Mouse (Mus musculus) forebrain, postnatal 0 days (tissue): ENCODE measurements at regions not wholly inside any gene's neighbourhood (a gene's known extent, or its start where the extent isn't known, plus 50 kb on each side); places are given as distances from the start of the nearest gene placed in this dataset.

Experiments used
- ATAC-seq: fragments of 200-750 bp; cut with Nextera tagmentation; 2 replicates; pipeline ENCODE4 v1.8.0; 2017; ENCODE audit warnings: mild to moderate bottlenecking, moderate library complexity
- DNase-seq: peaks from one replicate; pipeline ENCODE4 v3.0.0-alpha.2; 2015
- H3K27ac ChIP-seq: fragments of 300-500 bp; sonication (generic); 2 replicates; pipeline ENCODE4 v1.5.1; 2014; ENCODE audit warnings: low read depth, mild to moderate bottlenecking, antibody characterized with exemption, low read length, moderate library complexity, mixed read lengths
- H3K27me3 ChIP-seq: fragments of 300-500 bp; sonication (generic); 2 replicates; pipeline ENCODE4 v1.6.1; 2014; ENCODE audit warnings: mild to moderate bottlenecking, low read length, mixed read lengths; ENCODE audit not compliant: insufficient read depth
- H3K36me3 ChIP-seq: fragments of 300-500 bp; sonication (generic); 2 replicates; pipeline ENCODE4 v1.6.1; 2014; ENCODE audit warnings: mild to moderate bottlenecking, moderate library complexity; ENCODE audit not compliant: insufficient read depth
- H3K4me1 ChIP-seq: fragments of 300-500 bp; sonication (generic); 2 replicates; pipeline ENCODE4 v1.6.1; 2014; ENCODE audit warnings: antibody characterized with exemption; ENCODE audit not compliant: insufficient read depth
- H3K4me2 ChIP-seq: fragments of 300-500 bp; sonication (generic); 2 replicates; pipeline ENCODE4 v1.6.1; 2014; ENCODE audit warnings: low read depth, mild to moderate bottlenecking, moderate library complexity
- H3K4me3 ChIP-seq: fragments of 300-500 bp; sonication (generic); 2 replicates; pipeline ENCODE4 v1.5.1; 2014; ENCODE audit warnings: low read depth, low read length, mixed read lengths
- H3K9ac ChIP-seq: fragments of 300-500 bp; sonication (generic); 2 replicates; pipeline ENCODE4 v1.6.1; 2014; ENCODE audit warnings: mild to moderate bottlenecking
- H3K9me3 ChIP-seq: fragments of 300-500 bp; sonication (generic); 2 replicates; pipeline ENCODE4 v1.6.1; 2016; ENCODE audit warnings: low read length
- CTCF ChIP-seq: sonication (generic); IDR thresholded peaks from 2 replicates; pipeline ENCODE4 v1.5.1; 2016; ENCODE audit warnings: antibody characterized with exemption, control low read depth, low read depth
- WGBS: fragments of 180-500 bp; shearing (Covaris S2); extraction: QIAGEN DNeasy Blood & Tissue Kit; methylation state at CpG from one replicate; pipeline ENCODE4 v1.1.7; 2014; 5-methylcytosine and 5-hydroxymethylcytosine counted together

GRCm38 (mm10) chr4:26542511-26542910, 195.8 kb upstream of the Manea start:
- H3K27ac ChIP-seq, result no peak overlapping the region
- 48% methylated on average over 2 of the region's 2 CpGs for WGBS
- ATAC-seq (no peak), DNase-seq (no peak)
- no peaks in the 10 kb centered on the region for H3K4me1 ChIP-seq
- no peaks in the 10 kb centered on the region for H3K27me3 ChIP-seq
- no peak overlapping the region for H3K9ac ChIP-seq
- no peaks in the 10 kb centered on the region for H3K9me3 ChIP-seq
- no peak overlapping the region for H3K4me2 ChIP-seq
- H3K4me3 ChIP-seq, result no peak overlapping the region
- no peak for TF ChIP-seq CTCF
- H3K36me3 ChIP-seq, result no peaks in the 10 kb centered on the region

- DNase-seq, result peak; percentile 10
- no peaks in the 10 kb centered on the region for H3K9me3 ChIP-seq
These were observed 161.3 kb upstream of the Manea start for GRCm38 (mm10) chr4:26508004-26508403.

DNA sequence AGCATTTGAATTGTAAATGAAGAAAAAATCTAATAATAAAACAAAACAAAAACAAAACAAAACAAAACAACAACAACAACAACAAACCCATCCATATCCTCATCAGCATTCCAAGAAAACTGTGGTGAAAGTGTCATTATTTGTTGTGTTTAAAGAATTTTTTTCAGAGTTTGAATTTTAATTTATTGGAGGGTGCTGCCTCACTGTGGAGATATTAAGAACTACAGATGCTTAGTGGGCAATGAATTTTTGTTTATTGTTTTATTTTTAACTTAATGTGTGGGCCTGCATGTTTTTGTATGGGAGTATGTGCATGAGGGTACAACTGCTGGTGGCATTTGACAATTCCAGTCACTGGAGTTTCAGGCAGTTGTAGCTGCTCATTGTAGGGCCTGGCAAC, 147.6 kb upstream of the Manea start:
- Histone ChIP-seq H3K4me3 (no peak overlapping the region), H3K9ac (no peak overlapping the region), H3K4me2 (no peak overlapping the region), H3K36me3 (no peaks in the 10 kb centered on the region), H3K27ac (no peak overlapping the region), H3K27me3 (no peaks in the 10 kb centered on the region), H3K9me3 (no peaks in the 10 kb centered on the region), H3K4me1 (no peaks in the 10 kb centered on the region)
- TF ChIP-seq CTCF, result peak; percentile 55
- peak; percentile 22 for DNase-seq
- no peak for ATAC-seq

More at GRCm38 (mm10) chr4:26508004-26508403, 161.3 kb upstream of the Manea start:
- Histone ChIP-seq H3K36me3 (no peaks in the 10 kb centered on the region), H3K27ac (no peak overlapping the region), H3K27me3 (no peaks in the 10 kb centered on the region), H3K4me1 (no peaks in the 10 kb centered on the region), H3K9ac (no peak overlapping the region), H3K4me3 (no peak overlapping the region), H3K4me2 (no peak overlapping the region)
- 55% methylated on average over 5 of the region's 5 CpGs for whole genome bisulfite sequencing
- ATAC-seq, result 0 out of 2 replicates have a peak, but pooled peaks have one; percentile 38
- TF ChIP-seq CTCF, result no peak

GRCm38 (mm10) chr4:26474913-26475312, 128.2 kb upstream of the Manea start:
- no peak overlapping the region for H3K4me2 ChIP-seq
- H3K27me3 ChIP-seq, result no peaks in the 10 kb centered on the region
- no peak for TF ChIP-seq CTCF
- WGBS, result 90% methylated on average over 1 of the region's 1 CpGs
- H3K9me3 ChIP-seq, result no peaks in the 10 kb centered on the region
- no peaks in the 10 kb centered on the region for H3K4me1 ChIP-seq
- H3K9ac ChIP-seq, result no peak overlapping the region
- no peak overlapping the region for H3K4me3 ChIP-seq
- H3K27ac ChIP-seq, result no peak overlapping the region
- ATAC-seq (no peak), DNase-seq (no peak)
- no peaks in the 10 kb centered on the region for H3K36me3 ChIP-seq

GRCm38 (mm10) chr4:26441533-26441932, 94.8 kb upstream of the Manea start:
- Histone ChIP-seq H3K4me1 (no peaks in the 10 kb centered on the region), H3K4me3 (no peak overlapping the region), H3K27me3 (no peaks in the 10 kb centered on the region), H3K9ac (no peak overlapping the region), H3K4me2 (no peak overlapping the region), H3K27ac (no peak overlapping the region), H3K9me3 (no peaks in the 10 kb centered on the region), H3K36me3 (no peaks in the 10 kb centered on the region)
- DNase-seq (no peak), ATAC-seq (no peak)
- WGBS, result 59% methylated on average over 1 of the region's 1 CpGs
- no peak for TF ChIP-seq CTCF

- DNase-seq, result no peak
- Histone ChIP-seq H3K36me3 (no peaks in the 10 kb centered on the region), H3K27me3 (no peaks in the 10 kb centered on the region), H3K4me3 (no peak overlapping the region), H3K9me3 (no peaks in the 10 kb centered on the region), H3K9ac (no peak overlapping the region), H3K27ac (no peak overlapping the region), H3K4me2 (no peak overlapping the region), H3K4me1 (no peaks in the 10 kb centered on the region)
- TF ChIP-seq CTCF, result no peak
- no peak for ATAC-seq
These were observed 75.4 kb upstream of the Manea start for GRCm38 (mm10) chr4:26422084-26422483.

DNA sequence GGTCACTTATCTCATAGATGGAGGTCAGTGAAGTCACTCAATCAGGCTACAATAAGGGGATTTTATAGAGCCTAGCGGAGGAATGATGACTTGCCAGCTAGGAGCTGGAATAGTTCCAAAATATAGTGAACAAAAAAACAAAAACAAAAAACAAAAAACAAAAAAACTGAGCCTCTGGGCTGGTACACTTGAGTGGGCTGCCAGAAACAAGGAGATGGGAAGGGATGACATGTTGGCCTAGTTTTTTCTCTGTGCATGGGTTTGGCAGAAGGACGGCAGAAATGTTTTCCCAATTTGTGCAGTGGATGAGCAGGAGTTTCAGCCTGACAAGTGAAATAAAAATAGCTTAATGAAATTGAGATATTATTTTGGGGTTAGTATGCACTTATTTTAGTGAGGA, 57.6 kb upstream of the Manea start:
- 45% methylated on average over 2 of the region's 2 CpGs for whole genome bisulfite sequencing
- ATAC-seq, result no peak

DNA sequence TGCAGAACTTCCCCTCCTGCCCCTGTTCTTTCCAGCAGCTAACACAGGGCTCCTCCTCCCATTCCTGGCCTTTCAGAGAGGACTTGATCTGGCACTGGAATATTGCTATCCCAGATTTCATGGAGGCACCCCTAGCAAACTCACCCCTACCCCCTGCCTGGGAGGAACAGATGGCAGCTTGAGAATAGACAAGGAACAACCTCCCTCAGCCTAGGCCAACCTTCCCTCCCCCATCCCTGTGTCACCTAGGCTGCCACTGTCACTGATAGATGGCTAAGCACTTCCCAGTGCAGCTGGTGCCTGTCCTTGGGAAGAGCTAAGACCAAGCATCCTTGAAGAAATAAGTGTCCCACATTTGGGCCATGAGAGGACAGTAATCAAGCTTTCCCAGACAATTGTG, 55.5 kb upstream of the Manea start:
- no peak for TF ChIP-seq CTCF
- H3K36me3 ChIP-seq, result no peaks in the 10 kb centered on the region
- H3K4me3 ChIP-seq, result no peak overlapping the region
- H3K4me2 ChIP-seq, result no peak overlapping the region
- DNase-seq, result no peak
- no peaks in the 10 kb centered on the region for H3K4me1 ChIP-seq
- H3K9ac ChIP-seq, result no peak overlapping the region
- no peak for ATAC-seq
- H3K27ac ChIP-seq, result no peak overlapping the region
- H3K27me3 ChIP-seq, result no peaks in the 10 kb centered on the region
- no peaks in the 10 kb centered on the region for H3K9me3 ChIP-seq

More for the DNA sequence above, 57.6 kb upstream of the Manea start:
- H3K4me3 ChIP-seq, result no peak overlapping the region
- H3K4me2 ChIP-seq, result no peak overlapping the region
- no peak for TF ChIP-seq CTCF
- no peaks in the 10 kb centered on the region for H3K27me3 ChIP-seq
- no peak overlapping the region for H3K27ac ChIP-seq
- H3K9me3 ChIP-seq, result no peaks in the 10 kb centered on the region
- no peak for DNase-seq
- no peaks in the 10 kb centered on the region for H3K4me1 ChIP-seq
- H3K9ac ChIP-seq, result no peak overlapping the region
- no peaks in the 10 kb centered on the region for H3K36me3 ChIP-seq
